Mouse (Mus musculus): ENCODE results near the gene Ace3.

DNA sequence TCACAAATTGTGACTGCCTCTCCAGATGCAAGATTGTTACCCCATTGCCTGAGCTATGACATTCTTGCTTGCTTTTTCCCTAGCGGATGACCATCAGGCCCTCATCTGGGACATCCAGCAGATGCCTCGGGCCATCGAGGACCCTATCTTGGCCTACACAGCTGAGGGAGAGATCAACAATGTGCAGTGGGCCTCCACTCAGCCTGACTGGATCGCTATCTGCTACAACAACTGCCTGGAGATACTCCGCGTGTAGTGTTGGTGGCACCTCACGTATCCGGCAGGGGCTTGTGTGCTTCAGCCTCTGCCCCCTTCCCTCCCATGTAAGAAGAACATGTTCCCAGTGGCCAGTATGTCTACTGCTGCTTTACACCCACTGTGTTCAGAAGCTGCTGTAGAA lies 60.1 kb downstream of the Ace3 start:
- TF ChIP-seq CTCF (conservative IDR thresholded peaks at IDR 0.05; ENCODE audit: low read length) (no peak), NANOG (IDR thresholded peaks at IDR 0.05; ENCODE audit: borderline replicate concordance, low read length) (no peak), POU5F1 (IDR thresholded peaks at IDR 0.05; ENCODE audit: borderline replicate concordance, low read length) (no peak)
